Mouse (Mus musculus): ENCODE results near the gene 4930572O03Rik. TPM values are rescaled to one million over a fixed set of nuclear protein-coding genes. Genes with fewer than 3 reads are reported as not detected.
A peak's percentile ranks its signal among the peaks of the same experiment; 100 is the strongest.
"Not testable (repeated sequence)": the region's sequence is repeated elsewhere in the genome, so short reads cannot be mapped to it uniquely, and the experiment has no call there.

The 4930572O03Rik gene
- not detected in 2 replicates for polyA plus RNA-seq (2016; fragmentation: Nextera tagmentation; extraction: Ambion mirVana)

- peaks cover 21% of the 10 kb centered on the region for H3K9me3 ChIP-seq (replicated peaks)
- DNase-seq (ENCODE audit: low spot score); H3K4me3 ChIP-seq; H3K4me1 ChIP-seq; H3K36me3 ChIP-seq; H3K27ac ChIP-seq (replicated peaks); H3K27me3 ChIP-seq (ENCODE audit: low read depth, poor library complexity, severe bottlenecking): not testable (repeated sequence)
- 90% methylated on average over 1 of the region's 1 CpGs for WGBS
Measured at GRCm38 (mm10) chr5:15656959-15657358, at the start of gene 4930572O03Rik. Gene 4930572O03Rik (minus strand): TSS chr5:15657059.

GRCm38 (mm10) chr5:15702891-15703290, 46.0 kb upstream of the 4930572O03Rik start:
- H3K27me3 ChIP-seq (ENCODE audit: low read depth, poor library complexity, severe bottlenecking); H3K27ac ChIP-seq (replicated peaks); H3K4me1 ChIP-seq; H3K36me3 ChIP-seq; DNase-seq (ENCODE audit: low spot score); H3K4me3 ChIP-seq: not testable (repeated sequence)
- 26% methylated on average over 5 of the region's 5 CpGs for WGBS
- H3K9me3 ChIP-seq (replicated peaks): peaks cover 13% of the 10 kb centered on the region; the same call in 1 of the 2 replicates

GRCm38 (mm10) chr5:15697719-15698118, 40.9 kb upstream of the 4930572O03Rik start:
- not testable (repeated sequence) for H3K27ac ChIP-seq (replicated peaks); DNase-seq (ENCODE audit: low spot score); H3K4me3 ChIP-seq; H3K27me3 ChIP-seq (ENCODE audit: low read depth, poor library complexity, severe bottlenecking); H3K36me3 ChIP-seq; H3K4me1 ChIP-seq
- peaks cover 24% of the 10 kb centered on the region; the same call in 1 of the 2 replicates for H3K9me3 ChIP-seq (replicated peaks)
- 35% methylated on average over 2 of the region's 2 CpGs for WGBS

- 88% methylated on average over 4 of the region's 4 CpGs for WGBS
- peaks cover 38% of the 10 kb centered on the region for H3K9me3 ChIP-seq (replicated peaks)
- not testable (repeated sequence) for H3K27ac ChIP-seq (replicated peaks); H3K4me1 ChIP-seq; DNase-seq (ENCODE audit: low spot score); H3K4me3 ChIP-seq; H3K36me3 ChIP-seq; H3K27me3 ChIP-seq (ENCODE audit: low read depth, poor library complexity, severe bottlenecking)
Measured at GRCm38 (mm10) chr5:15691849-15692248, 35.0 kb upstream of the 4930572O03Rik start.

- 77% methylated on average over 4 of the region's 4 CpGs for WGBS
- not testable (repeated sequence) for H3K36me3 ChIP-seq; H3K27ac ChIP-seq (replicated peaks); H3K4me3 ChIP-seq; H3K27me3 ChIP-seq (ENCODE audit: low read depth, poor library complexity, severe bottlenecking); H3K4me1 ChIP-seq; DNase-seq (ENCODE audit: low spot score)
- peaks cover 45% of the 10 kb centered on the region for H3K9me3 ChIP-seq (replicated peaks)
Measured at GRCm38 (mm10) chr5:15690822-15691221, 34.0 kb upstream of the 4930572O03Rik start.

- 79% methylated on average over 6 of the region's 6 CpGs for WGBS
- H3K36me3 ChIP-seq; H3K27me3 ChIP-seq (ENCODE audit: low read depth, poor library complexity, severe bottlenecking); H3K4me3 ChIP-seq; DNase-seq (ENCODE audit: low spot score); H3K27ac ChIP-seq (replicated peaks); H3K4me1 ChIP-seq: not testable (repeated sequence)
- H3K9me3 ChIP-seq (replicated peaks): peaks cover 48% of the 10 kb centered on the region
Measured at GRCm38 (mm10) chr5:15689659-15690213, 32.9 kb upstream of the 4930572O03Rik start.

GRCm38 (mm10) chr5:15688874-15689658, 32.2 kb upstream of the 4930572O03Rik start:
- H3K4me1 ChIP-seq; H3K4me3 ChIP-seq; H3K27me3 ChIP-seq (ENCODE audit: low read depth, poor library complexity, severe bottlenecking); H3K36me3 ChIP-seq; H3K27ac ChIP-seq (replicated peaks): not testable (repeated sequence)
- peak; percentile 4 for DNase-seq (ENCODE audit: low spot score)
- H3K9me3 ChIP-seq (replicated peaks): peaks cover 49% of the 10 kb centered on the region
- 68% methylated on average over 4 of the region's 4 CpGs for WGBS

- H3K4me1 ChIP-seq; H3K27me3 ChIP-seq (ENCODE audit: low read depth, poor library complexity, severe bottlenecking); H3K4me3 ChIP-seq; H3K27ac ChIP-seq (replicated peaks); H3K36me3 ChIP-seq; DNase-seq (ENCODE audit: low spot score): not testable (repeated sequence)
- WGBS: 80% methylated on average over 8 of the region's 10 CpGs
- peaks cover 41% of the 10 kb centered on the region for H3K9me3 ChIP-seq (replicated peaks)
Measured at GRCm38 (mm10) chr5:15681301-15682035, 24.6 kb upstream of the 4930572O03Rik start.

GRCm38 (mm10) chr5:15679980-15680949, 23.4 kb upstream of the 4930572O03Rik start:
- 69% methylated on average over 13 of the region's 13 CpGs for WGBS
- DNase-seq (ENCODE audit: low spot score): peak; percentile 15
- H3K9me3 ChIP-seq (replicated peaks): peaks cover 34% of the 10 kb centered on the region
- H3K36me3 ChIP-seq; H3K4me1 ChIP-seq; H3K27me3 ChIP-seq (ENCODE audit: low read depth, poor library complexity, severe bottlenecking); H3K4me3 ChIP-seq; H3K27ac ChIP-seq (replicated peaks): not testable (repeated sequence)

GRCm38 (mm10) chr5:15678907-15679306, 22.0 kb upstream of the 4930572O03Rik start:
- H3K27me3 ChIP-seq (ENCODE audit: low read depth, poor library complexity, severe bottlenecking); H3K36me3 ChIP-seq; H3K4me3 ChIP-seq; DNase-seq (ENCODE audit: low spot score); H3K4me1 ChIP-seq; H3K27ac ChIP-seq (replicated peaks): not testable (repeated sequence)
- peaks cover 34% of the 10 kb centered on the region for H3K9me3 ChIP-seq (replicated peaks)
- WGBS: 72% methylated on average over 2 of the region's 2 CpGs

- 84% methylated on average over 4 of the region's 4 CpGs for WGBS
- H3K4me1 ChIP-seq; H3K36me3 ChIP-seq; H3K27ac ChIP-seq (replicated peaks); H3K4me3 ChIP-seq; H3K27me3 ChIP-seq (ENCODE audit: low read depth, poor library complexity, severe bottlenecking); DNase-seq (ENCODE audit: low spot score): not testable (repeated sequence)
- peaks cover 41% of the 10 kb centered on the region for H3K9me3 ChIP-seq (replicated peaks)
Measured at GRCm38 (mm10) chr5:15677750-15678149, 20.9 kb upstream of the 4930572O03Rik start.
